Mouse (Mus musculus) hindbrain, postnatal 0 days (tissue): ENCODE measurements around the gene Fgd5. TPM values are rescaled to one million over a fixed set of nuclear protein-coding genes. Genes with fewer than 3 reads are reported as not detected.

Experiments used
- ATAC-seq: fragments of 200-750 bp; cut with Nextera tagmentation; 2 replicates; pipeline ENCODE4 v1.8.0; 2017; ENCODE audit warnings: mild to moderate bottlenecking, moderate TSS enrichment, moderate library complexity
- DNase-seq: peaks from one replicate; pipeline ENCODE4 v3.0.0-alpha.2; 2015; ENCODE audit warnings: low spot score
- H3K27ac ChIP-seq: fragments of 300-500 bp; sonication (generic); 2 replicates; pipeline ENCODE4 v1.5.1; 2014; ENCODE audit warnings: mild to moderate bottlenecking
- H3K27me3 ChIP-seq: fragments of 300-500 bp; sonication (generic); 2 replicates; pipeline ENCODE4 v1.6.1; 2014; ENCODE audit warnings: low read length, mixed read lengths; ENCODE audit not compliant: insufficient read depth
- H3K36me3 ChIP-seq: fragments of 300-500 bp; sonication (generic); 2 replicates; pipeline ENCODE4 v1.6.1; 2014; ENCODE audit warnings: low read length, mixed read lengths; ENCODE audit not compliant: insufficient read depth
- H3K4me1 ChIP-seq: fragments of 300-500 bp; sonication (generic); 2 replicates; pipeline ENCODE4 v1.6.1; 2014; ENCODE audit warnings: antibody characterized with exemption, low read length, mixed read lengths; ENCODE audit not compliant: insufficient read depth
- H3K4me2 ChIP-seq: fragments of 300-500 bp; sonication (generic); 2 replicates; pipeline ENCODE4 v1.6.1; 2014; ENCODE audit warnings: low read depth, mild to moderate bottlenecking, low read length, moderate library complexity, mixed read lengths
- H3K4me3 ChIP-seq: fragments of 300-500 bp; sonication (generic); 2 replicates; pipeline ENCODE4 v1.5.1; 2014; ENCODE audit warnings: low read length
- H3K9ac ChIP-seq: fragments of 300-500 bp; sonication (generic); replicated peaks from 2 replicates; pipeline ENCODE4 v1.6.1; 2014; ENCODE audit warnings: mild to moderate bottlenecking, low read length, moderate library complexity, mixed read lengths
- H3K9me3 ChIP-seq: fragments of 300-500 bp; sonication (generic); 2 replicates; pipeline ENCODE4 v1.6.1; 2016; ENCODE audit warnings: low read length, mixed read lengths
- CTCF ChIP-seq: IDR thresholded peaks from 2 replicates; pipeline ENCODE4 v1.5.1; 2016; ENCODE audit warnings: antibody characterized with exemption, control low read depth, low read depth
- WGBS: fragments of 180-500 bp; shearing (Covaris S2); extraction: QIAGEN DNeasy Blood & Tissue Kit; methylation state at CpG from one replicate; pipeline ENCODE4 v1.1.7; 2014; 5-methylcytosine and 5-hydroxymethylcytosine counted together
- polyA plus RNA-seq: library from polyadenylated mRNA; unstranded; fragments of >200 nt; fragmentation: Nextera tagmentation; extraction: Ambion mirVana; gene quantifications from 2 replicates; pipeline ENCODE4 v1.2.1, GENCODE M21; 2015
- total RNA-seq: library from RNA; depleted of rRNA; stranded (reverse); fragments of >200 nt; gene quantifications from 2 replicates; pipeline ENCODE4 v1.2.3, GENCODE M21; 2014

Gene Fgd5
- total and polyA plus RNA-seq, 2 experiments from 2014 or later, result 9.4 to 17.7 TPM

DNA sequence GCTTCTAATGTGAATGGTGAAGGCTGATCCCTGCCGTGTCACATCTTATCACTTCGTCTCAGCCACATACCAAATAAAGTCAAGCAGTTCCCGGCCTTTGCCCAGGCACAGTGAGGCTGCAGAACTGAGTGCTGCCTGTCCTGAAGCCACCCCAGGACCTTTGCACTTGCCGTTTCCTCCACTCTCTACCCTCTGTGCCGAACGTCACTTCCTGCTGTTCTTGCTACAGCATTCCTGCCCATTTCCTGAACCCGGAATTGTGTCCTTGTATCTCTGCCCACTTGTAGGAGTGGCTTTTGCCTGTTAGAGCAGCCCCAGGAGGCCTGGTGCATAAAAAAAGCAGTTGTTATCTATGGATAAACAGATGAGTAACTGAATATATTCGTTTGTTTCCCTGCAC lies 52.0 kb downstream of the Fgd5 start:
- no peaks in the 10 kb centered on the region for H3K9me3 ChIP-seq
- no peak overlapping the region for H3K4me3 ChIP-seq
- 78% methylated on average over 8 of the region's 8 CpGs for WGBS
- no peaks in the 10 kb centered on the region for H3K4me1 ChIP-seq
- no peak for ATAC-seq
- no peak overlapping the region for H3K4me2 ChIP-seq
- H3K27me3 ChIP-seq, result no peaks in the 10 kb centered on the region
- DNase-seq, result no peak
- H3K36me3 ChIP-seq, result no peaks in the 10 kb centered on the region
- no peak overlapping the region for H3K27ac ChIP-seq
- no peak for TF ChIP-seq CTCF
- H3K9ac ChIP-seq, result no peak overlapping the region

DNA sequence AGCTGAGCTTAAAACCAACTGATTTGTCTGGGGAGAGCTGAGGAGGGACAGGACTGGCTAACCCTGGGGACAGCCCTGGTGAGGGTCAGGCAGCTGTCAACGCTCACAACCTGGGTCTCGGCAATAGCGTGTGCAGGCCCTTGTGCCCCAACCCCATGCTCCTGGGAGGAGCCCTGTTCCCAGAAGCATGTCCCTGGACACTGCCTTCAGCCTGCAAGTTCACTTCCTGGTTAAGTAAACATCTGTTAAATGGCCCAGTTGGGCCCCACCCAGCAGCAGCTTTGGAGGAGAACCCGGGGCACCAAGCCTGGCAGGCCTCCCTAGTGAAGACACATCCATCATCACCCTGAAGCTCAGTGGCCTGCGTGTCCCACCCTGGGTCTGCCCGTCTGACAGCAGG lies 56.0 kb downstream of the Fgd5 start:
- no peak for ATAC-seq
- no peak for TF ChIP-seq CTCF
- WGBS, result 70% methylated on average over 6 of the region's 6 CpGs
- no peak for DNase-seq
- H3K36me3 ChIP-seq, result no peaks in the 10 kb centered on the region
- H3K9ac ChIP-seq, result no peak overlapping the region
- no peak overlapping the region for H3K4me2 ChIP-seq
- no peaks in the 10 kb centered on the region for H3K27me3 ChIP-seq
- H3K4me3 ChIP-seq, result no peak overlapping the region
- no peak overlapping the region for H3K27ac ChIP-seq
- H3K4me1 ChIP-seq, result no peaks in the 10 kb centered on the region
- no peaks in the 10 kb centered on the region for H3K9me3 ChIP-seq

DNA sequence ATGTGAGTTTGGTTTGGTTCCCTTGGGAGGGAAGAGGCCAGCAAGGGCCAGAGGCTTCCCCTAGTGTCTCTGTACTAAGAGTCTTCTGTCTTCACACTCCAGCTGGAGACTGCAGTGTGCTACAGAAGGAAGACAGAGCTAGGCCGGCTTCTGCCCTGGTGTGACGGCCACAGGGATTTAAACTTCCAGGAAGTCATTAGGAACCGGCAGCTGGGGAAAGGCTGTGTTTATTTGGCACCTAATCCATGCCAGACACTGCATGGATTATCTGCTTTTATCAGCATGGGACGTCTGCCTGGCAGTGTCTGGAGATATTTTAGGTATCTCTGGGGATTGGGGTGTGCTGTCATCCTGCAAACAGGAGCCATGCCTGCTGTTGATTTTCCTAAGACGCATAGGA lies 57.7 kb downstream of the Fgd5 start:
- no peaks in the 10 kb centered on the region for H3K9me3 ChIP-seq
- DNase-seq (no peak), ATAC-seq (no peak)
- H3K27me3 ChIP-seq, result no peaks in the 10 kb centered on the region
- H3K27ac ChIP-seq, result no peak overlapping the region
- H3K9ac ChIP-seq, result no peak overlapping the region
- no peak overlapping the region for H3K4me3 ChIP-seq
- TF ChIP-seq CTCF, result no peak
- 50% methylated on average over 5 of the region's 5 CpGs for WGBS
- no peaks in the 10 kb centered on the region for H3K36me3 ChIP-seq
- H3K4me2 ChIP-seq, result no peak overlapping the region
- H3K4me1 ChIP-seq, result no peaks in the 10 kb centered on the region

DNA sequence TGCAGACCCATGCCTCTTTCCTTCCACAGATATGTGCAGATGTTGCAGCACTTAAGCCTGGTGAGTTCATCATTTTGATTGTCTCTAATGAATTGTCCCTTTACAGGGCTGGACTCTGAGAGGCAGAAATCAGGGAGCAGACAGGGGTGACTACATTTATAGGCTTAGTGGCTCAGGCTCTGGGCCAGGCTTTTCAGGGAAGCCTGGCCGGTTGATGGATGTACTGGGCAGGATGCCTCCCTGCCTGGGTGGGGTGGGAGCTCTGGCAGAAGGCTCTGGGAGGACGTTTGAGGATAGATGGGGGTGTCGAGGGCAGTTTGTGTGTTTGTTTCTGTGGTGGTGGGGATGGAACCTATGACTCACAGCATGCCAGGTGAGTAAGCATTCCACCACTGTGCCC lies 59.5 kb downstream of the Fgd5 start:
- no peak overlapping the region for H3K27ac ChIP-seq
- H3K4me3 ChIP-seq, result no peak overlapping the region
- H3K9me3 ChIP-seq, result no peaks in the 10 kb centered on the region
- ATAC-seq (peak; percentile 56; the same call in 1 of the 2 replicates), DNase-seq (peak; percentile 24)
- no peaks in the 10 kb centered on the region for H3K36me3 ChIP-seq
- no peaks in the 10 kb centered on the region for H3K27me3 ChIP-seq
- H3K9ac ChIP-seq, result no peak overlapping the region
- TF ChIP-seq CTCF, result no peak
- 50% methylated on average over 3 of the region's 3 CpGs for WGBS
- no peaks in the 10 kb centered on the region for H3K4me1 ChIP-seq
- no peak overlapping the region for H3K4me2 ChIP-seq

DNA sequence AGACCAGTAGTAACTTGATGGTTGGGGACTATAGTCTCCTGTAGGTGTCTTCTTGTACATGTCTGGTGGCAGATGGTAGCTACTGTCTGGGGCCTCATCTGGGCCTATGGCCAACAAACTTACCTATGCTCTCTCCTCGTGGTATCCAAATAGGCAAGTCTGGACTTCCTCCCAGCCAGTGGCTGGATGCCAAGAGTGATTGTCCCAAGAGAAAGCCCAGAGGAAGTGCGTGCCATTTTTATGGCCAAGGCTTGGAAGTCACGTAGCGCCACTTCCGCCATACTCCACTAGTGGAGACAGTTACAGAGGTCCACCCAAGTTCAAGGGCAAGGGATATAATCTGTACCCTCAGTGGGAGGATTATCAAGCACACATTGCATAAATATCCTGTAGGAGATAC lies 62.6 kb downstream of the Fgd5 start:
- no peak for DNase-seq
- TF ChIP-seq CTCF, result no peak
- 49% methylated on average over 5 of the region's 5 CpGs for WGBS
- Histone ChIP-seq H3K27ac (no peak overlapping the region), H3K36me3 (no peaks in the 10 kb centered on the region), H3K4me3 (no peak overlapping the region), H3K4me2 (no peak overlapping the region), H3K4me1 (no peaks in the 10 kb centered on the region), H3K9me3 (no peaks in the 10 kb centered on the region), H3K9ac (no peak overlapping the region), H3K27me3 (no peaks in the 10 kb centered on the region)
- ATAC-seq, result no peak

DNA sequence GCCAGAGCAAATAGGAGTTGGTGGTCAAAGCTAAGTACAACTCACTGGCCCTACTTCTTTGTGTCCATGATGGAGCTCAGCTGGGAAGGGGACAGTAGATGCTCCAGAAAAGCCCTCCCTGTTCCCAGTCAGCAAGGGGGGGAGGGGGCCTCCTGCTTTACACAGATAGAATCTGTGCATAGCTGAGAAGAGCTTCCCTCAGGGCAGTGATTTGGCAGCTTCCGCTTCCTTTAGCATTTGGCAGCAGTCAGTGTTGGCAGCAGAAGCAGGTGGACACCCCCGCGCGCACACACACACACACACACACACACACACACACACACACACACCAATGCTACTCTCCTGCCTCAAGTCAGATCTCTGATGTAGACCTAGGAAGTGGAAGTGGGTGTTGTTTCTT lies 63.4 kb downstream of the Fgd5 start:
- DNase-seq (peak; percentile 71), ATAC-seq (peak; percentile 58; the same call in 1 of the 2 replicates)
- Histone ChIP-seq H3K36me3 (no peaks in the 10 kb centered on the region), H3K4me1 (no peaks in the 10 kb centered on the region), H3K9me3 (no peaks in the 10 kb centered on the region), H3K27me3 (no peaks in the 10 kb centered on the region), H3K9ac (no peak overlapping the region), H3K4me2 (no peak overlapping the region), H3K27ac (no peak overlapping the region), H3K4me3 (no peak overlapping the region)
- no peak for TF ChIP-seq CTCF
- WGBS, result 41% methylated on average over 4 of the region's 4 CpGs

DNA sequence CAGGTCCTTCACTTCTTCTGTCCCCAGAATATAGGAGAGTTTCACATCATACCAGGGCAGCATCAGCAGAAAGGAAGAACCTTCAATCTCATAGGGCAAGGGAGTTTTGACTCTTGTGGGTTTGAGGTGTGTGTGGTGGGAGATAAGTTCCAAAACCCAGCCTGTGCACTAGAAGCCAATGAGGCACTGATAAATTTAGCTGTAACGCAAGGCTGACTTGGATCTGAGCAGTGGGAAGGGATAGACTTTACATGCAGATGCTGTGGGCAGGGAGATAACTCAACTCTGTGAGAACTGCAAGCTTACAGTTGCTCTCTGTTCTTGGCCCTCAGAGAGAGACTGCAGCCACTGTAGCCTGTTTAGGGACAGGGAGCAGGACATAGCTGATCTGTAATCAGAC lies 64.2 kb downstream of the Fgd5 start:
- 91% methylated on average over 1 of the region's 1 CpGs for WGBS
- H3K4me3 ChIP-seq, result no peak overlapping the region
- H3K4me1 ChIP-seq, result no peaks in the 10 kb centered on the region
- no peak overlapping the region for H3K4me2 ChIP-seq
- H3K27ac ChIP-seq, result no peak overlapping the region
- no peak for TF ChIP-seq CTCF
- no peak overlapping the region for H3K9ac ChIP-seq
- no peaks in the 10 kb centered on the region for H3K36me3 ChIP-seq
- H3K27me3 ChIP-seq, result no peaks in the 10 kb centered on the region
- DNase-seq (no peak), ATAC-seq (no peak)
- H3K9me3 ChIP-seq, result no peaks in the 10 kb centered on the region
